Mouse (Mus musculus): Measurements from ENCODE around the gene Iqch. TPM values are rescaled to one million over a fixed set of nuclear protein-coding genes. Genes with fewer than 3 reads are reported as not detected.

Iqch gene
- total and polyA plus RNA-seq, 3 experiments: 0.06 TPM; not detected in 2

GRCm38 (mm10) chr9:63373315-63373714, 229.0 kb downstream of the Iqch start:
- no peak for DNase-seq
- H3K9ac ChIP-seq (ENCODE audit: low read depth, low read length): no peak overlapping the region
- 23% methylated on average over 2 of the region's 2 CpGs for WGBS
- H3K4me3 ChIP-seq: no peak overlapping the region
- no peaks in the 10 kb centered on the region for H3K27me3 ChIP-seq (ENCODE audit: control insufficient read depth, insufficient read depth, low read length)
- no peak for TF ChIP-seq POLR2A (IDR thresholded peaks at IDR 0.05; ENCODE audit: insufficient read depth, low read depth, low read length)
- TF ChIP-seq EP300 (IDR thresholded peaks at IDR 0.05; ENCODE audit: insufficient read depth, low read depth, low read length): no peak
- no peak for TF ChIP-seq CTCF (IDR thresholded peaks at IDR 0.05)
- peaks cover 3% of the 10 kb centered on the region; the same call in 1 of the 2 replicates for H3K4me1 ChIP-seq (ENCODE audit: control insufficient read depth, insufficient read depth, low read length)
- no peak overlapping the region for H3K27ac ChIP-seq
- intact Hi-C loops (cut with DNase I): loop anchor here (10.0 kb wide), 1 partner anchor 529 kb away; no protein-coding TSS in a partner anchor
- H3K36me3 ChIP-seq (ENCODE audit: control insufficient read depth, insufficient read depth, low read length): peaks cover 6% of the 10 kb centered on the region; the same call in 1 of the 2 replicates
- H3K79me2 ChIP-seq (replicated peaks; ENCODE audit: control insufficient read depth, insufficient read depth, low read length): no peaks in the 10 kb centered on the region

DNA sequence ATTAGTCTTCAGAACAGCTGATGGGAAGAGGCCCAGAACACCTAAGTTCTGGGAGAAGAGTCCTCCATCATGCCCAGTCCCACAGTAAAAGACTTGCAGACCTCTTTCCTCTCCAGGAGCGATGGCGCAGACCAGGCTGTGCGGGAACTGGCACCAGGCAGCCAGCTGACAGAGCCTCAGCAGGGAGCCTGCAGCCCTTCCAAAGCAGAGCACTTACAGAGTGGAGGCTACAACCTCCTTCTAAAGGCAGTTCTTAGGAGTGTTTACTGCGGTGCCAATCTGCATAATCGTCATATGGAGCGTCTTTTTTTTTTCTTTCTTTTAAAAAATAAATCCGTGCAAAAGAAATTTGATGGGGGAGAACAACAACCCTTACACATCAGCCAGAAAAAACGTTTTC, 229.8 kb downstream of the Iqch start:
- Histone ChIP-seq H3K79me2 (replicated peaks; ENCODE audit: control insufficient read depth, insufficient read depth, low read length) (no peaks in the 10 kb centered on the region), H3K4me1 (ENCODE audit: control insufficient read depth, insufficient read depth, low read length) (peaks cover 3% of the 10 kb centered on the region; the same call in 1 of the 2 replicates), H3K4me3 (no peak overlapping the region), H3K27ac (no peak overlapping the region), H3K27me3 (ENCODE audit: control insufficient read depth, insufficient read depth, low read length) (no peaks in the 10 kb centered on the region), H3K9ac (ENCODE audit: low read depth, low read length) (no peak overlapping the region), H3K36me3 (ENCODE audit: control insufficient read depth, insufficient read depth, low read length) (peaks cover 6% of the 10 kb centered on the region; the same call in 1 of the 2 replicates)
- intact Hi-C loops (cut with DNase I): loop anchor here (10.0 kb wide), 1 partner anchor 528 kb away; no protein-coding TSS in a partner anchor
- no peak for DNase-seq
- TF ChIP-seq EP300 (IDR thresholded peaks at IDR 0.05; ENCODE audit: insufficient read depth, low read depth, low read length) (no peak), POLR2A (IDR thresholded peaks at IDR 0.05; ENCODE audit: insufficient read depth, low read depth, low read length) (no peak), CTCF (IDR thresholded peaks at IDR 0.05) (no peak)
- 73% methylated on average over 8 of the region's 8 CpGs for WGBS

Other genes starting within 250 kb of the Iqch start
- gene Map2k5, start 224.6 kb downstream of the Iqch start, total RNA-seq (2021): 10 to 100 TPM; 17.9 to 20.7 TPM
- gene Map2k5, start 224.6 kb downstream of the Iqch start, polyA plus RNA-seq (2012; rRNA removed): 31.8 and 34.2 TPM in 2 replicates
- 10 to 100 TPM; 30.7 to 34.4 TPM for gene 2300009A05Rik, start 203.2 kb downstream of the Iqch start, total RNA-seq (2021)
- gene 2300009A05Rik, start 203.2 kb downstream of the Iqch start, polyA plus RNA-seq (2012; rRNA removed): 31.2 and 55.5 TPM in 2 replicates
- 10 to 100 TPM; 17.0 to 19.2 TPM for gene Aagab, start 167 bp upstream of the Iqch start, total RNA-seq (2021)
- gene Aagab, start 167 bp upstream of the Iqch start, polyA plus RNA-seq (2012; rRNA removed): 6.8 and 10.9 TPM in 2 replicates
- 10 to 100 TPM; 12.4 to 13.0 TPM for gene Smad3, start 155.5 kb upstream of the Iqch start, total RNA-seq (2021)
- 18.4 and 24.0 TPM in 2 replicates for gene Smad3, start 155.5 kb upstream of the Iqch start, polyA plus RNA-seq (2012; rRNA removed)

All from heart, adult 2 months (tissue).